Mouse (Mus musculus) bone marrow macrophage, adult 2 months (primary cell): Measurements from ENCODE around the gene Cldn4.

Experiments used
- CTCF ChIP-seq: IDR thresholded peaks from 2 replicates; pipeline ENCODE4 v1.5.1; 2012; ENCODE audit warnings: low read depth, mild to moderate bottlenecking, low read length, moderate library complexity
- POLR2A ChIP-seq: IDR thresholded peaks from 2 replicates; pipeline ENCODE4 v1.6.1; 2012; ENCODE audit warnings: mild to moderate bottlenecking, low read depth, low read length, borderline replicate concordance

- TF ChIP-seq POLR2A (no peak), CTCF (peak; percentile 63)
These were observed 13.8 kb downstream of the Cldn4 start for GRCm38 (mm10) chr5:134932903-134933276.
